Mouse (Mus musculus) embryonic fibroblast, embryonic 13.5 days (primary cell): ENCODE results near the gene Slc39a11.

Source experiments
- CTCF ChIP-seq: IDR thresholded peaks from 2 replicates; pipeline ENCODE4 v1.5.1; 2011; ENCODE audit warnings: mild to moderate bottlenecking, control low read depth, low read length, moderate library complexity, borderline replicate concordance; ENCODE audit not compliant: insufficient read depth
- POLR2A ChIP-seq: IDR thresholded peaks from 2 replicates; pipeline ENCODE4 v1.6.1; 2011; ENCODE audit warnings: low read depth, mild to moderate bottlenecking, control low read depth, low read length, moderate library complexity

DNA sequence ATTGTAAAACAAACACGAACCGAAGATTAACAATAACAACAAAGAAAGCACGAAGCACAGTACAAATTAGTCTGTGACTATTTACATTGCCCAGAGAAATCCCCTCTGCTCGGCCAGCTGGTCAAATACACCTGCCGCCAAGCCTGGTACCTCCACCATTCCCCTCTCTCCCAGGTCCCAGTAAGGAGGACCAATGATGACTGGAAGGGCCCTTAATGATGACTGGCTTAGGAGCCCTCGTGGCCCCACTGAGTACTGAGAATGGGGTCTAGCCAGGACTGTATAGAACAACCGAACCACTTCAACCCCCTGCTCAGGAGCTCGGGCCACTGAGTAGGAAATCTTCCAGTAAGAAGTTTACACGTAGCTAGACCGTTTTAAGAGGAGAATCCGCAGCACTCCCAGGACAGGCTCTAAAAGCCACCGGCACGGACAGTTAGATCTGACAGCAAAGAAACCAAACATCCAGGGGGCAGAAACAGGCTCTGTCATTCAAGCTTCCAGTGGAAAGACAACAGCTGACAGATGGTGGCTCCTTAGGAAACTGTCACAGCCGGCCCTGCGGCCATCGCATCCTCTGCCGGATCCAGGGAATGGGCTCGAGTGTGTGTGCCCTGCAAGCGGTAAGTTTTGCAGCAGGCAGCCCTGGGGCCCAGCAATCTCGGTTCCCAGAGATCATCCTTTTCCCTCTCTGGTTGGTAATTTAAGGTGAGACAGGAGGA is 128.2 kb downstream of the Slc39a11 start:
- TF ChIP-seq POLR2A (no peak), CTCF (no peak)
